Mouse (Mus musculus) kidney, adult 8-10 months (tissue): ENCODE measurements at regions not wholly inside any gene's neighbourhood (a gene's known extent, or its start where the extent isn't known, plus 50 kb on each side); places are given as distances from the start of the nearest gene placed in this dataset.
"Not testable (repeated sequence)": the region's sequence is repeated elsewhere in the genome, so short reads cannot be mapped to it uniquely, and the experiment has no call there.

ENCODE experiments used
- DNase-seq, 2 experiments: peaks; one replicate each; pipeline ENCODE4 v3.0.0; 2022

DNA sequence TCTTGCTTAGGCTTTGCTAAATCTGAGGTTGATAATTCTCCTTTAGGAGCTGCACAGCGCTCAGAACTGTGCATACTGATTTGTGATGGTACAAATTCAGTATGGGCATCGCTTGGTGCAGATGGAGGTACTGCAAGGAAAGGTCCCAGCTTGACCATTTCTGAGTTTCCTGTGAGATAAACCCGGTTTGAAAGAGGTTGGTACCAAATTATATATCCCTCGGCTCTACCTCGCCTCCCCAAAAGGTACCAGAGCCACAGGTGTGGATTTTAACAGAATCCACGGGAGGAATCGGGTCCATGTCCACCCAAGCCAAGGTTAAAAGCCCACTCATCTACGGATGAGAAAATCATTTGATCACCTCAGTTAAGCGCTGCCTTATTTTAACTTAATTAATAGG is 172.5 kb upstream of the Zfp808 start:
- not testable (repeated sequence) for DNase-seq

- not testable (repeated sequence) for DNase-seq
Observed at GRCm38 (mm10) chr13:61978856-61979255, 150.8 kb upstream of the Zfp808 start.

DNA sequence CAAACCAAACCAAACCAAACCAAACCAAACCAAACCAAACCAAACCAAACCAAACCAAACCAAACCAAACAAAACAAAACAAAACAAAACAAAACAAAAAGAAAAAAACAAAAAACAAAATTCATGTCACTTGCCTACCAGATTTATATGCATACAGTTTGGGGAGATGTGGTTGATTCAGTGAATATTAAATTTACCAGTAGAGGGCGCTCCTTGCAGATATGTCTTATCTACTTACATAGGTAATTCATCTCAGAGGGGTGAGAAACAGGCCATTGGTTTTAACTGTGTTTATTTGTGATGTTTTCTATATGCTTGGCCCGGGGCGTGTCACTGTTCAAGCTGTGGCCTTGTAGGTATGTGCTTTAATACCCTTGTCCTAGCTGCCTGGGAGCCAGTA is 133.2 kb upstream of the Zfp808 start:
- not testable (repeated sequence) for DNase-seq

GRCm38 (mm10) chr13:61998803-61999202 is 130.9 kb upstream of the Zfp808 start:
- DNase-seq: peak in 1 of 2 experiments; percentile 23

GRCm38 (mm10) chr13:62007321-62007720 is 122.4 kb upstream of the Zfp808 start:
- DNase-seq: peak in 1 of 2 experiments; percentile 31

GRCm38 (mm10) chr13:62015424-62016167 is 114.1 kb upstream of the Zfp808 start:
- DNase-seq: peak; percentile 48 to 49

DNA sequence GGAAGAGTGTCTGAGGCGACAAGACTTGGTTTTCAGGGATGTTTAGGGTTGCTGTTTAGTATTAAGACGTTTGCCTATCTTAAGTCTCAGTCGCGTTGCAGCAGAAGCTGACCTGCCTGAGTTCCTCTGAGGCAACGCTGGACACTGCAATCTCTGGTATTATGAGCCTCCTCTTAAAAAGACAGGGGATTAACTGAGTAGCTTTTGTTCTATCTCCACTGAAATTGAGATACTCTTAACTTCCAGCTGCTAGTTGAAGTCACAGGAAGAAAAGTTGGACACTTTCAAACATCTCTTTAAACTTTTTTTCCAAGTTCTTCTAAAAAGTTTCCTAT is 113.6 kb upstream of the Zfp808 start:
- not testable (repeated sequence) for DNase-seq

GRCm38 (mm10) chr13:62037646-62038045 is 92.0 kb upstream of the Zfp808 start:
- DNase-seq: not testable (repeated sequence)

- not testable (repeated sequence) for DNase-seq
Observed at GRCm38 (mm10) chr13:62077951-62078671, 51.6 kb upstream of the Zfp808 start.

DNA sequence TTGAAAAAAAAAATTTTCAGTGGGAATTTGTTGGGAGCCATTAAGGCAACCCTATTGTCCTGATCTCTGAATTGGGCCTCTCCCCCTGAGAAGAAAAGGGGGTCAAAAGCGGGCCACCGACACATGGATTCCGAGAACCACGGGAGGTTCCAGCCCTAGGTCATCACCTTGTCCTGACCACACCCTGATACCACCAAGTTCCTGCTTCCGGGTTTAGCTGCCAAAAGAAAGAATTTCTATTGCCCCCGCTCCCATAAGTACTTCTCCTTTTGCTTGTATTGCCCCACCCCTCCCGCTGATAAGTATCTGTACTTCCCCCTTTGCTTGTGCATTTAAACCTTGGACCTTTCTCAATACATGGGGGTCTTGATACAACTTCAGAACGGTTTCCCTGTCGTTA is 50.8 kb upstream of the Zfp808 start:
- DNase-seq: not testable (repeated sequence)
